Mouse (Mus musculus) kidney, postnatal 4 days (tissue): ENCODE data around the gene Scnm1.
A peak's percentile ranks its signal among the peaks of the same experiment; 100 is the strongest.

ENCODE experiments used
- DNase-seq, 2 experiments: peaks; one replicate each; pipeline ENCODE4 v3.0.0; 2021; ENCODE audit warnings: mixed read lengths in 2 of 2

The Scnm1 gene

DNA sequence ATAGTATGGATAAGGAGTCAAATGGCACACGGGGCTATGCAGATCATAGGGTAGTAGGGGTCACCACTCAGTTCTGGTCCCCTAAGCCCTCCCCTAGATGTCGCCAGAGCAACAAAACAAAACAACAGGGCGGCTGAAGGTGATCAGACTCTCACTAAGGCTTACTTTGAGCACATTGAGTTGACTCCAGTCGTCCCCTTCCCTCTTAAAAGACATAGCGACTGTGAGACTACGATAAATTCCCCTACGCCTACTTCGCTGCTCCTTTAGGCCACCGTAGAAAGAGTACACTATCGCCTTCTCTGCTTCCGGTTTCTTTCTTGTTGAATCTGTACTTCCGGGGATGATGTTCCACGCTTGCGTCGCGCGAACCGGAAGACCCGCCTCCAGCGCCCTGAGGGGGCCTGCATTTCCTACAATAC lies at the start of gene Scnm1, which contains the start of gene Lysmd1:
Scnm1 (minus strand) TSS at position 332 of the 422 bp plus-strand sequence.
Lysmd1 (plus strand) TSS at position 409 of the 422 bp plus-strand sequence.
- DNase-seq = peak; percentile 89 to 93

DNA sequence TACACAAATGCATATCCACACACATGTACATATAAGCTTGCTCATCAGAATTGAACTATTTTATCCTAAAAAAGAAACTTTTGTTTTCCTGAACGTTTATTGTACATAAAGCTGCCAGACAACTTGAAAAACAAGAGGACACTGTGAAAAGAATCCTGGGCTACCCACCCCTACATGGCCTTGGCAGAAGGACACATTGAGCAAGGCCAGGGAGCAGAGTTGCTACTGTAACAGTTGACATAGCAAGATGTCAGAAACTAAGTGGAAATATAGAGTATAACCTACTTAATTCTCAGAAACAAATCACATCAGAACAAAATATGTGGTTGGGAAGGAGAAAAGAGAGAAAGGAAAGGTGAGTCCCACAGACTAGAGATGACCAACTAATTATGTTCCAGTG lies 48.0 kb upstream of the Scnm1 start:
- DNase-seq = no peak

DNA sequence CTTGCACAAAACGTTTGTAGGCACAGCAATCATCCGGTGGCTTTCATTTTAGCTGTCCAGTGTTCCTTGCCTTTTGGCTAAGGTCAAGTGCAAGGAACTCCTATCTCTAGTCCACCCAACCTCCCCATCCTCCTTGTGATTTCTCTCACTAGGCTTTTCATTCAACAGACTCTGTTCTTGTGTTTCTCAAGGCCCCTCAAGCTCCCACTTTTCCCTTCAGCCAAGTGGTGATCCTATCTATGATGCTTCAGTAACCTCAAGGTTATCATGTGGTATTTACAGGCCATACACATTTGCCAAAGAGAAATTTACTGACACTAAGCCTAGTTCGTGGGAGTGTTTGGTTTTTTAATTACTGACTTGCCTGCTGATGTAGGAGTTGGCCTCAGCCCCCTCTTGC lies 46.1 kb upstream of the Scnm1 start:
- peak in 1 of 2 experiments; percentile 32 for DNase-seq

DNA sequence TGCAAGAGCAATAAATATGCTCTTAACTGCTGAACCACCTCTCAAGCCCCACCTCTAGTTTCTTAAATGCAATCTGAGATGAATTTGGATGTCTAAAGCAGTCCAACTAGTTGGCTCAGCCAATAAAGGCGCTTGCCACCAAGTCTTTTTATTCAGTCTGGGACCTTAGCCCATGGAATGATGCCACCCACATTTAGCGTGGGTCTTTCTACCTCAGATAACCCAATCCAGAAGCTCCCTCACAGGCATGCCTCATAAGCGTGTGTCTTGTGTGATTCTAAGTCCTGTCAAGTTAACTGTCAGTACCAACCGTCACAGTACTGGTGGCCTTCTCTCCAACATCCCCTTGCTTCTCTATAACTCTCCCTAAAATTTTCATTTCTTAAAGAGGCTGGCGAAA lies 45.1 kb upstream of the Scnm1 start:
- no peak for DNase-seq

DNA sequence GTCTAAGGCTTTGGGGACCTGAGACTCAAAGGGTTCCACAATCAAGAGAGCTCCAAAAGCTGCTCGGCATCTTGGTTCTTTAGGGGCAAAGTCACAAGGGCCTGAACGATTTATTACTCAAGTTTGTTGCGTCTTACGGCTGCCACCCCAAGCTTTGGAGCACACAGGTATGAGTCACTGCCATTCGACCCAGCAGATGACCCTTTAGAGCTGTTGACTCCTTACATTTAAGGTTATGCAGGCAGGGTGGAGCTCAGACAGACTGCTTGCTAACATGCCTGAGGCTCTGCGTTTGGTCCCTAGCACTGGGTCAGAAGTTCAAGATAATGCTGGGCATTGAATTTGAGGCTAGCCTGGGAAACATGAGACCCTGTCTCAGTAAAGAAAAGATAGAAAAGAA lies 43.8 kb upstream of the Scnm1 start:
- DNase-seq = no peak

DNA sequence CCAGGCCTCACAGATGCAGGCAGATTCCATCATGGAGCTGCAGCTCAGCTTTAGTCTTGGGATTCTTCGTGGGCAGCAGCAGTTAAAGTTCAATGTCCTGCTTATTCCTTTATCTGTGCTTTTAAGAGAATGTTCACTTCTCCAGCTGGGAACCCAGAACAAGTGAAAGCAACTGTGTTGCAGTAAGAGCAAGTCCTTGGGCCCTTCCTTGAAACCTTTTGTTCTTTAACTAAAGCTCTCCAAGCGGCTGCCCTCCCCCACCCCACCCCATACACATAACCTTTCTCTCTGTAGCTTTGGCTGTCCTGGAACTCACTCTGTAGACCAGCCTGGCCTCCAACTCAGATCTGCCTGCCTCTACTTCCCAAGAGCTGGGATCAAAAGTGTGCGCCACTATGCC lies 42.7 kb upstream of the Scnm1 start:
- DNase-seq = no peak

DNA sequence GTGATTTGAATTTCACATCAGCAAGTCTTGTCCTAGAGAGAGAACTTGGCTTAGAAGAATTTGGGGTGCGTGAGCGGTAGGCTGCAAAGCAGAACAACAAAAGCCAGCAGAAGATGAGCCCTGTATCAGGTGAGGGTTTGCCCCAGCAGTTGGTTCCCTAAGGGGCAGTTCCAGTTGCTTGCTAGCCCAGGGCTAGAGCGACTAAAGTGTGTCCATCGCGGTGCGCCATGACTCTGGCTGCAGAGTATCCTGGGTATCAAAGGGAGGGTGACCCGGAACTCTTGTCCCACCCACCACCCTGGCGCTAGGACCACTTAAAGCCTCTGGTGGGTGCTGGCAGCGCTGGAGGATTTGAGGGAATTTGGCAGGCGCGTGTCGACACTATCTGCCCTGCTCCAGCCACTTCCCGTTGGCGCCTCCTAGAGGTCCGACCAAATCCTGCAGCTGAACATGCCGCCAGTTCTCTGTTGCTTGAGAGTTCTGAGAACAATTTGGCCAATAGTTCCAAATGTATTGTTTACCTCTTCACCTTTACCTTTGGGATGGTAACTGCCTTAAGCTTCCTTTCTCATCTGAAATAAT lies 40.3 kb upstream of the Scnm1 start:
- peak; percentile 94 to 95 for DNase-seq

DNA sequence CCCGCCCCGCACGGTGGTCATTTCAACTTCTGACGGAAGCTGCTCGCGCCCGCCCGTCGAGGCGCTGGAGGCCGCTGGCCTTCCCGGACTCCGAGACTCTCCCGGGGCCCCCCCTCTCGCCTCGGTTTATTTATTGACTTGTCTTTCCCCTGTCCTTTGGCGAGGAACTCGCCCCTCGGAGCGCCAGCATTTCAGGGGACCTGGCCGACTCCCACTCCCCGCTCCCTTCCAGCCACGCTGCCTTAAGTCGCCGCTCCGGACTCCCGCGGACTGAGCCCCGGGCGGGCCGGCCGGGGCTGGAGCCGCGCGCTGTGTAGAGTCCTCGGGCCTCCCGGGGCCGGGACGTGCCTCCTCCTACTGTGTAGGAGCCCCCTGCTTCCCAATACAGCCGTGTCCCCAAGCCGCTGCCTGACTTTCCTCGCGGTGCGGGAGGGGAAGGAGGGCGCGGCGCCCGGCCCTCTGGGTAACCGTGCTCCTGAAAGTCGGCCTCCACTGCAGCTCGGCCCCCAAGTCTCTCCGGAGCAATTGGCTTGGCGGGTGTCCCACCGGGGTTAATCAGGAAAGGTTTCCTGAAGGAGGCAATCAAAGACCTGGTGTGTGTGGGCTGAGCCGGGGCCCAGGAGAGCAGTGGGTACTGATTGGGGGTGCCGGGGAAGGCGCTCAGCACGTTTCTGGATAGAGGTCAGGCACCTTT lies 39.6 kb upstream of the Scnm1 start:
- DNase-seq = peak; percentile 67 to 76

DNA sequence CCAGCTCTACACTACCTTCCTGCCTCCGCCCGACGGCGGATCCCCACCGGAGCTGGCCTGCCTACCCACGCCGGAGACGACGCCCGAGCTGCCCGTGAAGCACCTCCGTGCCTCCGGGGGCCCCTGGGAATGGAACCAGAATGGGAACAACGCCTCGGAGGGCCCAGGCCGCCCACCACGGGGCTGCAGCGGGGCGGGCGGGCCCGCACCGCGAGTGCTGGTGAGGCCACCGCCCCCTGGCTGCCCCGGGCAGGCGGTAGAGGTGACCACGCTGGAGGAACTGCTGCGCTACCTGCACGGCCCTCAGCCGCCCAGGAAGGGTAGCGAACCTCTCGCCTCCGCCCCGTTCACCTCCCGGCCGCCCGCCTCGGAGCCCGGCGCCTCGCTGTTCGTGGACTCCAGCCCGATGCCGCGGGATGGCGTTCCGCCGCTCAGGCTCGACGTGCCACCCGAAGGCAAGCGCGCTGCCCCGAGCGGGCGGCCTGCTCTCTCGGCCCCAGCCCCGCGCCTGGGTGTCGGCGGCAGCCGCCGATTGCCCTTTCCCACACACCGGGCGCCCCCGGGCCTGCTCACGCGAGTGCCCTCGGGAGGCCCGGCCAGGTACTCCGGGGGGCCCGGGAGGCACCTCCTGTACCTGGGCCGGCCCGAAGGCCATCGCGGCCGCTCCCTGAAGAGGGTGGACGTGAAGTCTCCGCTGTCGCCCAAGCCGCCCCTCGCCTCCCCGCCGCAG lies 38.9 kb upstream of the Scnm1 start:
- peak; percentile 34 to 53 for DNase-seq

DNA sequence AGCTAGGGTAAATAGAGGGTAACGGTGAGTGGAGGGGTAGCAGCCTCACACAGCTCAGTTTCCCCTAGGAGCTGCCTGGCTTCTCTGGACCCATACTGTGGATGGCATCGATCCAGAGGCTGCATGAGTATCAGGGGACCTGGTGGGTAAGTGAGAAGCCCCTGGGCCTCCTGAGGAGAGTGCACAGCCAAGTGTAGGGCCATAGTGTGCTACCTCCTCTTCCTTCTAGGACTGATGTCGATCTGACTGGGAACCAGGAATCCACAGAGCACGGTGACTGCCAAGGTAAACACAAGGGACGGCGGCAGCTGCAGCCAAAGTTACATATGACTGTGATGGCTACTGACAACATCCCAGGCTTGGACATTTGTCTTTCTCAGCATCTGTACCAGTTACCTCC lies 37.3 kb upstream of the Scnm1 start:
- DNase-seq = no peak

DNA sequence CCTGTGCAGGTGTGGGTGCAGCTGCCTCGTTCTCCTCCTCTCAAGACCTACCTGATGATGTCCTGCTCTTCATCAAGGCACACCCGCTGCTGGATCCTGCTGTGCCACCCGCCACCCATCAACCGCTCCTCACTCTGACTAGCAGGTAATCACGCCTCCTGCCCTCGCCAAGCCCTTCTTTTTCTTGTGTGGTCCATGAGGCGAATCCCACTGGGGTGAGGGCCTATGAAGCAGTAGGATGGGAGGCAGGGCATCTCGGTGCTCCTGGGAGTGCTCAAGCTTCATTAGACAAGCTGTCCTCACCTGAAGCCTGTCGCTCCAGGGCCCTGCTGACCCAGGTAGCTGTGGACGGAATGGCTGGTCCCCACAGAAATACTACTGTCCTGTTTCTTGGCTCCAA lies 36.2 kb upstream of the Scnm1 start:
- no peak for DNase-seq

DNA sequence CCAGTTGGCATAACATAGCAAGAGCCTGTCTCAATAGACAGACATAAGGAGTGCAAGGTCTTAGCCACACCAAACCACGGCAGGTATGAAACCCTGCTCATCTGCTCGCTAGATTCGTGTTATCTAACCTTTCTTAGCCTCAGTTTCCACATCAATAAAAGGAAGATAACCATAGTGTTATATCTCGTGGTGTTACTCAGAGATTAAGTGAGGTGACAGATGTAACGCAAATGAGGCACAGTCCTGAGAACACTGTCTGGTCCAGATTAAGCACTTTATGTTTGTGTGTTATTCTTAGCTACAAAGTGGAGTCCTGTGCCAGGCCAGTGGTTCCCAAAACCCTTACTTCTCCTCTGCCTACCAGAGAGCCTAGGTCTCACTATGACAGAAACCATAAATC lies 31.0 kb upstream of the Scnm1 start:
- no peak for DNase-seq

DNA sequence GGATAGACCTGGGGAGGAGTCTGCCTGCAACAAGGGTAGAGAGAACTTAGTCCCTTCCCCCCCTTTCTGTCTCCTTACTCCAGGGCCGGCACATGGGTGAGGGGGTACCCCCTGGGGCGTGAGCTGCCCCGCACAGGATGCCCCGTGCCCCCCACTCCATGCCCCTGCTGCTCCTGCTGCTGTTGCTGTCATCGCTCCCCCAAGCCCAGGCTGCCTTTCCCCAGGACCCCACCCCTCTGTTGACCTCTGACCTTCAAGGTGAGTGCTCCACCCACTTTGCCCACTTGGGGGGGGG lies 30.4 kb upstream of the Scnm1 start:
- no peak for DNase-seq

DNA sequence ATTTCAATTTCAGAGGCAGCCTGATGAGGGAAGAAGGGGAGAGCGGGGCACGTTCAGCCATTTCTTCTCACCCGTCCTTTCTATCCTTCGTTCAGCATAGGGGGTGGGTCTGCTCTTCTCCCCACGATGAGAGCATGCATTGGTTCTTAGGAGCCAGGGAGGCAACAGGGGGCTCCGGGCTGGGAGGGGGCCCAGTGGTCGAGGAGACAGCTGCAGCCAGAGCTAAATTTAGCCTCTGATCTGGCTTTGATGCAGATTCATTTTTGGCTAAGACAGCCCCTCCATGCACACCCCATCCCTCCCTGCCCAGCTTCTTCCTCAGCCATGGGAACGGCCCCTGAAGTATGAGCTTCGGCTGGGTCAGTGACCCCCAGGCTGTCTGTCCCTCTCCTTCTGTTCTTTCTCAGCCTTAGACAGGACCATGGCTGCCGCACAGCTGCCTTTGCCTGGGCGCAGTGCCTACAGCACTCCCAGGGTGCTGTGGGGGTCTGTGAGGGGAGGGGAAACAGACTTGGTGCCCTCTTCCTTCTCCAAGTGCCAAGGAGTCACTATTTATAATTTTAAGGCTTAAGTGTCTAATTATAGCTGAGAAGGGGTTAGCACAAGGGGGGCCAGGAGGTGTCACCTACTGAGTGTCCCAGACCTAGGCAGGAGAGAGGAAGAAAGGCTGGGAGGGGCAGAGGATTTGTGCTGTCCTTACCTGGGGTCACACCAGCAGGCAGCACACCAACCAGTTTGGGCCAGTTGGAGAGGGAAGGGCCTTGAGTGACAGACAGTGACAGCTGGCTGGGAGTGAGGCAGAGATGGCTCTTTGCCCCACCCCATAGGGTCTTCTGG lies 29.8 kb upstream of the Scnm1 start:
- no peak for DNase-seq

DNA sequence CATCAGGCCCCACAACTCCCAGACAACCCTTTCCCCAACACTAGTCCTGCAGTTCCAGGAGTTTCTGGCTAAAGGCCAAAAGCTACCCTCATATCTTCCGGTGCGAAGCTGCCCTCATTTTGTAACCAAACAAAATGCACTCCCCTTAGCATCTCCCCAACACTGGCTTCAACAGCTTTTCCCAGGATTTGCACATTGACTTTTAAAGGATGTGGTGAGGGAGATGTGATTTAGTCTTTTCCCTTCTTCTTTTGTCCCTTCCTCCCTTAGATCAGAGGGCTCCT lies 28.5 kb upstream of the Scnm1 start:
- no peak for DNase-seq

DNA sequence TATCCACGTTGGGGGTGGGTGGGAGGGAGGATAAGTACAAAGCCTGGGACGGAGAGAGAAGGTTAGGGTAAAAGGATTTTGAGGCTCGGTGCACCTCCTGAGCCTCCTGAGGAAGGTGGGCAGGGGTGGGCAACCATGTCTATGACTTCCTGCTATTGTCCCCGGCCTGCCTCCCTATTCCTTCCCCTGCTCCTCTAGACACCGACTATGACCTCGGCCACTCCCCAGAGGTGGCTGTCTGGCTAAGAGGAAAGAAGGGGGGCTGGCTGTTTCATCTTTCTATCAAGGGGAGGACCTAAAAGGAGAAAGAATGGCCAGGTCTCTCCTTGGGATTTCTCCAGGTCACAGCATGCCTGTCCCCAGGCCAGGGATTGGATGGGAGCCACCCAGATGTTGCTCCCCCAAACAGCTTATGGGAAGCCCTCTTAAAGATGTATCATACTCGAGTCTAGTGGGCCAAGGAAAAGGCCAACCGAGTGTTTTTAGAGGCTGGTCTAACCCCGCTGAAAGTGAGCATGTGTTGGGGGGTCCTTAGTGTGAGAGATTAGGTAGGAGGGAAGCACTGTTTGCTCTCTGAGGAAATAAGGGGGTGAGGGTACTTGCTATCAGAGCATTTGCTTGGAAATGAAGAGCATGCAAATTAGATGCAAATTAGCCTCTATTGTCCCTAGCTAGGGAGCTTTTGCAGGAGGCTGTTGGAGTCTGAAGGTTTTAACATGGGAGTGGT lies 28.0 kb upstream of the Scnm1 start:
- no peak for DNase-seq

DNA sequence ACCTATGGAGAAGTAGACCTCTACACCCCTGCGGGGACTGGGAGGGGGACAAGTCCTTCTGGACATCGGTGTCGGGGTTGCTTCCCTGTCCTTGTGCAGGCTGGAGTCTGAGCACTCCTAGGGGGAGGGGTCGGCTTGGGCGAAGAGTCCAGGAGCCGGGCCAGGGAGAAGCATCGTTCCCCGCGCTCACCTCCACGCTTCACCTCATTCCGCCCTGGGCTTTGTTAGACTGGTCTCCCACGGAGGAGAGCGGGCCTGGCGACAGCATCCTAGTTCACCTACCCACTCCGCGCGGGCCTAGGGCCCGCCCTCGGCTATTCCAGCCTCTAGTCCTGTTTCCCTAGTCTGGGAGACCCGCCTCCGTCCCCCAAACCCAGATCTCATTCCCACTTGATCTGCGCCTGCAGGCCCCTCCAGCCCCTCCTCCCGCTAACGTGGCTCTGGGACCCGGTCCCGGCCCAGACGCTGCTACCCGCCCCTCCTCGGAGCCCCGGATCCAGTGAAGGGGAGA lies 27.3 kb upstream of the Scnm1 start:
- DNase-seq = peak; percentile 51 to 66

DNA sequence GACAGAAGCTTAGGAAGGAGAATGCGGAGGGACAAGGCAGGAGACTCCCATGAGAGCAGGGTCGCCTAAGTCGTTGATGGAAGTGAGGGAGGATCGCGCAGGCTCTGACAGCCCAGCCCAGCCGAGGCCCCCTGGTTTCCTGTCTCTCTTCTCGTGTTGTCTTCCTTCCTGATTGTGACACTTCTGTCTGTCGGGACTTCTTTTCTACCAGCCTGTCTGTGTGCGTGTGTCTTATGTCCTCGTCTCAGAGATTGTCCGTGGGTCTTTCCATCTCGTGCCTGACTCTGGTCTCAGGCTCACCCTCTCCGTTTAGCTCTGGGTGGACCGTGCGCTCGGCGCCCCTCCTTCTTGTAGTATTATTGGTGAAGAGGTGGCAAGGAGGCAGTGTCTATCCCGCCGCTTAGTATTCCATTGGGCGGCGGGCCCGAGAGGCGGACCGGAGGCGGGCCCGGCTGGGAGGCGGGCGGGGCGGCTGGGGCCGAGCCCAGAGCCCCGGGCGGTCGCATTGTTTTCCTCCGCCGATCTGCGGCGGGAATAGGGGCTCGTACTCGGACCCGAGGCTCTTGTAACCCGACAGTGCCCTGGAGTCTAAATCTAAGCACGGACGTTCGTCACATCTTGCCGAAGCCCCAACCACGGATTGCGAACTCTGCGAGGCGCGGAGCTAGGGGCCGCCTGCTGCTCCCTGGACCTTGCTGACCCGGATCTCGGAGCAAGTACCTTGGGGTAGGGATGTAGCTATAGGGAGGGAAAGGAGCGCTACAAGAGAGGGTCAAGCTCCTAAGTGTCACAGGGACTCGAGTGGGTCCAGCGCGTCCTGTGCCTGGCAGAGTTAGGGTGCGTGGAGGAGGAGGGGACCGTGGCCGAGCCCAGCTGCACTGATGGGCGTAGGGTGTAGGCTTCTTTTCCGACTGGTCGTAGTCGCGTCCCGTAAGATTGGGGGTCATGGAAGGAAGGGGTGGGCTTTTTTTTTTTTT lies 26.5 kb upstream of the Scnm1 start, which contains the start of gene Sema6c:
Sema6c (plus strand) TSS at position 471 of the 977 bp plus-strand sequence.
- DNase-seq = peak; percentile 91 to 94

DNA sequence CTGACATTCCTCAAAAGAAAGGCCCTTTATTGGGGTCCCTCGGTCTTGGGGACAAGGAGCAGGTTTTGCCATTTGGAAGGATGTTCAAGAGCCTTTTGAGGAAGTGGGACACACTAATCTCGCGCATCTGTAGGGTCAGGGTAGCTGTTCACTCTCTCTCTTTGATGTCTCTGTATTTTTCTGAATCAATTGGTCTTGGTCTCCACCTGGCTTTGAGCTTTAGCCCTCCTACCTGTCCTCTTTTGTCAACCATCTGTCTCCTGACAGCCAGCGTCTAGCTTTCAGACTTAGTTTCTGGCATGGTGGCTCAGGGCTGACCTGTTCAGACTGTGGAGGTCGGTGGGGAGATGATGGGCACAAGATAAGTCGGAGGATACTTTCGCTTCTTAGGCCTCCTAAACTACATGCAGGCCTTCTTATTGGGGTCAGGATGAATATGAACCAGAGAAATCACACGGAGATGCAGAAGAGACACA lies 25.7 kb upstream of the Scnm1 start:
- DNase-seq = no peak

DNA sequence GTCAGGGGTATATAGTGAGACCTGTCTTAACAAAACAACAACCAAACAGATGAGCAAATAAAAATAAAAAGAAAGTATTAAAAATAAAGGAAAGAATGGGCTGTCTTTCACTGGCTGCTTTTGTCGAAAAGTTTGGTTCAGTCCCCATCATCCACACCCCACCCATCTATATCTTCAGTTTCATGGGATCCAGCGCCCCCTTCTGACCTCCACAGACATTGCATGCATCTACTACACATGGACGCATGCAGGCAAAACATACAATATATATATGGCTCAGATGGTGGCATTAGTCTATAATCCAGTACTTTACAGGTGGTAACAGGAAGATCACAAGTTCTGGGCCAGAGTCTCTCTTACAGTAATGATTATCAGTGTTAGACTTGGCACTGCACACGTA lies 20.1 kb upstream of the Scnm1 start:
- DNase-seq = peak; percentile 64 to 67

DNA sequence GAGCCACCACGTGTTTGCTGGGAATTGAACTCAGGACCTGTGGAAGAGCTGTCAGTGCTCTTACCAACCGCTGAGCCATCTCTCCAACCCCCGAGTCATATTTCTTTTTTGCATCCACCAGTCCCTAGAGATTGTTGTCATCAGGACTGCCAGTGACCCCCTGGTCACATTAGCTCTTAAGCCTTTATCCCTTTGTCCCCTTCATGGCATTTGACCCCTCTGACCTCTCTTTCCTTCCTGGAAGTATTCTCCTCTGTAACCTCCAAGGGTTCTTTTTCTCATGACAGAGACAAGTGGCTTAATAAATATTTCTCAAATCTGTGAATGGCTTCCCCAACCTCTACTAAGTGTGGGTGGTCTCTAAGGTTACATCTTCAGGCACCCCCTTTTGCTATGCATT lies 14.1 kb upstream of the Scnm1 start:
- no peak for DNase-seq
